Mouse (Mus musculus) forebrain, embryonic 13.5 days (tissue): Measurements from ENCODE around the gene Mthfs. TPM values are rescaled to one million over a fixed set of nuclear protein-coding genes. Genes with fewer than 3 reads are reported as not detected.
"Not testable (repeated sequence)": the region's sequence is repeated elsewhere in the genome, so short reads cannot be mapped to it uniquely, and the experiment has no call there.

Experiments
- ATAC-seq: fragments of 200-750 bp; cut with Nextera tagmentation; 2 replicates; pipeline ENCODE4 v1.8.0; 2017
- H3K27ac ChIP-seq: fragments of 300-500 bp; sonication (generic); 2 replicates; pipeline ENCODE4 v1.5.1; 2015; ENCODE audit warnings: inconsistent platforms, mild to moderate bottlenecking, moderate library complexity
- H3K27me3 ChIP-seq: fragments of 300-500 bp; sonication (generic); 2 replicates; pipeline ENCODE4 v1.6.1; 2015; ENCODE audit warnings: mild to moderate bottlenecking, inconsistent platforms
- H3K36me3 ChIP-seq: fragments of 300-500 bp; sonication (generic); 2 replicates; pipeline ENCODE4 v1.6.1; 2015; ENCODE audit warnings: mild to moderate bottlenecking, inconsistent platforms; ENCODE audit not compliant: poor library complexity, severe bottlenecking
- H3K4me1 ChIP-seq: fragments of 300-500 bp; sonication (generic); 2 replicates; pipeline ENCODE4 v1.6.1; 2015; ENCODE audit warnings: inconsistent platforms
- H3K4me2 ChIP-seq: fragments of 300-500 bp; sonication (generic); 2 replicates; pipeline ENCODE4 v1.6.1; 2015; ENCODE audit warnings: inconsistent platforms, mild to moderate bottlenecking, moderate library complexity
- H3K4me3 ChIP-seq: fragments of 300-500 bp; sonication (generic); 2 replicates; pipeline ENCODE4 v1.5.1; 2015; ENCODE audit warnings: mild to moderate bottlenecking, inconsistent platforms
- H3K9ac ChIP-seq: fragments of 300-500 bp; sonication (generic); 2 replicates; pipeline ENCODE4 v1.6.1; 2015; ENCODE audit warnings: mild to moderate bottlenecking, inconsistent platforms
- H3K9me3 ChIP-seq: fragments of 300-500 bp; sonication (generic); replicated peaks from 2 replicates; pipeline ENCODE4 v1.6.1; 2016; ENCODE audit warnings: inconsistent platforms
- WGBS: fragments of 180-500 bp; shearing (Covaris S2); methylation state at CpG from one replicate; pipeline ENCODE4 v1.1.7; 2015; 5-methylcytosine and 5-hydroxymethylcytosine counted together
- polyA plus RNA-seq: library from polyadenylated mRNA; unstranded; fragments of >200 nt; fragmentation: Nextera tagmentation; extraction: Ambion mirVana; gene quantifications from 2 replicates; pipeline ENCODE4 v1.2.1, GENCODE M21; 2015

The Mthfs gene
- polyA plus RNA-seq, 1 experiment from 2014 or later, result 17.4 TPM

DNA sequence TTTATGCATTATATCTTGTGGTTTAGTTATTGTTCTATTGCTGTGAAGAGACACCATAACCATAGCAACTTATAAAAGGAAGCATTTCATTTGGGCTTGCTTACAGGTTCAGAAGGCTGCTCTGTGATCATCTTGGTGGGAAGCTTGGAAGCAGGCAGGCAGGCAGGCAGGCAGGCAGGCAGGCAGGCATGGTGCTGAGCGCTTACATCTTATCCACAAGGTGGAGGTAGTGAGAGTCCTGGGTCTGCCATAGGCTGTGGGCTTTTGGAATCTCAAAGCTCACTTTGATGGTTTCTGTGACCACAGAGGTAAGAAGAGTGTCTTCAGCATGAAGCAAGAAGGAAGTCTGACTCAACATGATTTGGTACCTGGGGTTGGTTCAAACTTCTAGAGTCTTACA is 2.0 kb downstream of the Mthfs start:
- WGBS, result 29% methylated on average over 1 of the region's 1 CpGs
- H3K36me3 ChIP-seq, H3K4me1 ChIP-seq, H3K4me2 ChIP-seq, H3K27me3 ChIP-seq, H3K9ac ChIP-seq, H3K27ac ChIP-seq, H3K4me3 ChIP-seq, H3K9me3 ChIP-seq, ATAC-seq: not testable (repeated sequence)

DNA sequence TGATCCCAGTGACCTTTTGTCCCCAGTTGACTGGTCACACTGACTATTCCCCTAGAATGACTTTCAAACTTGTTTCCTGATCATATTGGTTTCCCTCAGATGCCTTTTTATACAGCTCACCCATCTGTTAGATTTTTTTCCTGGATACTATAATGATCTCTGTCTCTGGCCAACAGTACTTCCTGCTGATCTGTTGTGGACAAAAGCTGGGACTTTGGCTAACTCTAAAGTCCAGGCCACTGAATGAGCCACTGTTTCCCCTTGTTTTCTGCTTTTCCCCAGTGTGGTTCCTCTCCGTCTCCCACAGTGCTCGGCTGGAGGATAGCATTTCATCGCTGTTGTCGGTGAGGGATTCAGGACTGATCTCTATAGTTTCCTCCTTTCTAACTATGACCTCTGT is 7.7 kb downstream of the Mthfs start:
- H3K4me1 ChIP-seq, H3K36me3 ChIP-seq, ATAC-seq, H3K27me3 ChIP-seq, H3K27ac ChIP-seq, H3K4me2 ChIP-seq, H3K9me3 ChIP-seq, H3K4me3 ChIP-seq, H3K9ac ChIP-seq: not testable (repeated sequence)
- 86% methylated on average over 4 of the region's 4 CpGs for WGBS

DNA sequence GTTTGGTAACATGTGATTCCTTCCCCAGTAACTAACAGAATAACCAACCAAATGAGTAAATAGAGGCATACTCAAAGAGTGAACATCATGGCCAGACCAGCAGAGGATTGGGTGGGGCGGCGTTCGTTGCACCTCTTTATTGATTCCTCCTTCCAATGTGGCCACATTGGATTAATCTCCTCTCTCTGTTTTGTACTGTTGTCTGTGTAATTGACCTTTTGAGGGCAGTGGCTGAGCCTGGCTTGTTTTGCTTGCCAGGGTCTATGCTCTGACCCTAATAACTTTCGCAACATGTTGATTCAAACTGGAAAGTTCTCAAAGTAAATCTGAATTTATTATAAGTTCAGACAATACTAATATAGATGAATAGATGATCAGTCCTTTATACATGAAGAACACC is 9.2 kb downstream of the Mthfs start:
- not testable (repeated sequence) for ATAC-seq, H3K36me3 ChIP-seq, H3K27ac ChIP-seq, H3K9me3 ChIP-seq, H3K9ac ChIP-seq, H3K4me1 ChIP-seq, H3K4me3 ChIP-seq, H3K4me2 ChIP-seq, H3K27me3 ChIP-seq
- 93% methylated on average over 3 of the region's 4 CpGs for WGBS

DNA sequence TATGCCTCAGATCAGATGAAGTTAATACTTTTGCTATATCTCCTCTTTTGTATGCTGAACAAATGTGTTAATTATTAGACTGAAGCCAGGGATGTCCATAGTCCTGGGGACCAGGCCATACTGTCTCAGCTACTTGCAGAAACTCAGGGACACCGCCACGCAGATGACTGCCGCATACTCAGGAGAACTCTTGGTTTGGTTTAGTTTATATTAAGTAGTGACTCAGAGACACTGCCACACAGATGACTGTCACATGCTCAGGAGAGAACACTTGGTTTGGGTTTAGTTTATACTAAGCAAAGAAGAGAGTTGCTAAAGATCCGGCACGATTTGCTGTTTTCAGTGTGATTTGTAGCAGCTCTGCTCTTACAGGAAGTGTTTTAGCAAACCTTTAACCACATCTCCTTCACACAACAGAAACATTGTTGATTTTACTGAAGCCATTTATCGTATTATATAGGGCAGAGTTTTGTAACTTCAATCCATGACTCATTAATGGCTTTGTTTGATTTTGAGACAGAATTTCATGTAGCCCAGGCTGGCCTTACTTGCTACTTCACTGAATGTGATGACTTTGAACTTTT is 10.3 kb downstream of the Mthfs start:
- H3K4me2 ChIP-seq, H3K27me3 ChIP-seq, H3K9me3 ChIP-seq, H3K9ac ChIP-seq, H3K4me3 ChIP-seq, H3K27ac ChIP-seq, ATAC-seq, H3K4me1 ChIP-seq, H3K36me3 ChIP-seq: not testable (repeated sequence)
- WGBS, result 88% methylated on average over 6 of the region's 6 CpGs

DNA sequence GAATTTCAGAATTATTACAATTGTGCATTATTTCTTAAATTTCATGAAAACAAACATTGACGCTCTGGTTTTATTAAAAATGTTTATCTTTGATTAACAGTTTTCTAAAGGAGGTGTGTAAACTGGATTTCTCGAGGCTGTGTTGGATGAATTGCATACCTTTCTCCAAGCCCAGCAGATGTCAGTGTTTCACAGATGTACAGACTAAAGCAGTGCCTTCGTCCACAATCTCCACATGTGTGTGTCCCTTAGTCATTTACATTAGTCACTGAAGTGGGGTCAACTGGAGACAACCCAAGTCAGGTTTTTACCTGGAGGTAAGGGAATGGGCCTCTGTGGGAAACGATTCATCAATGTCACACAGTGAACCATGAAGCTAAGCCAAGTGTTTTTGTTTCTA is 15.6 kb downstream of the Mthfs start:
- H3K36me3 ChIP-seq, result no peaks in the 10 kb centered on the region
- no peaks in the 10 kb centered on the region for H3K9me3 ChIP-seq
- WGBS, result 61% methylated on average over 4 of the region's 4 CpGs
- H3K4me3 ChIP-seq, result no peak overlapping the region
- H3K9ac ChIP-seq, result no peak overlapping the region
- no peaks in the 10 kb centered on the region for H3K4me1 ChIP-seq
- no peak overlapping the region for H3K4me2 ChIP-seq
- H3K27me3 ChIP-seq, result no peaks in the 10 kb centered on the region
- no peak for ATAC-seq
- no peak overlapping the region for H3K27ac ChIP-seq

DNA sequence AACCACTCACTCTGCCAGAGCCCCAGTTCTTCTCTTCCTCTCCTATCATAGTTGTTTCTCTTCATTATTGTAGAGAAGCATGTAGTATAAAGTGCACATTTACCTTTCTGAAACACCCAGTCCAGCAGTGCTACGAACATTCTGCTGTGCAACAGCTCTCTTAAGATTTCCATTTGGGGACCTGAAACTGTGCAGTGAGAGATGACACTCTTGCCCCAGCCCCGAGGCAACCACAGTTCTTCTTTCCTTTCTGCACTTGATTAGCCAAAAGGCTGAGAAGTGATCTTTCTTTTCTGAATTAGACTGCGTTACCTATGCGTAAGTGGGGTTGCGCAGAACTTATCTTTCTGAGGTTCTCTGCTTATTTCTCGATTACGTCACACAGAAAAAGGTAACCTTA is 17.6 kb downstream of the Mthfs start:
- 89% methylated on average over 7 of the region's 7 CpGs for WGBS
- H3K4me1 ChIP-seq, result no peaks in the 10 kb centered on the region
- ATAC-seq, result no peak

DNA sequence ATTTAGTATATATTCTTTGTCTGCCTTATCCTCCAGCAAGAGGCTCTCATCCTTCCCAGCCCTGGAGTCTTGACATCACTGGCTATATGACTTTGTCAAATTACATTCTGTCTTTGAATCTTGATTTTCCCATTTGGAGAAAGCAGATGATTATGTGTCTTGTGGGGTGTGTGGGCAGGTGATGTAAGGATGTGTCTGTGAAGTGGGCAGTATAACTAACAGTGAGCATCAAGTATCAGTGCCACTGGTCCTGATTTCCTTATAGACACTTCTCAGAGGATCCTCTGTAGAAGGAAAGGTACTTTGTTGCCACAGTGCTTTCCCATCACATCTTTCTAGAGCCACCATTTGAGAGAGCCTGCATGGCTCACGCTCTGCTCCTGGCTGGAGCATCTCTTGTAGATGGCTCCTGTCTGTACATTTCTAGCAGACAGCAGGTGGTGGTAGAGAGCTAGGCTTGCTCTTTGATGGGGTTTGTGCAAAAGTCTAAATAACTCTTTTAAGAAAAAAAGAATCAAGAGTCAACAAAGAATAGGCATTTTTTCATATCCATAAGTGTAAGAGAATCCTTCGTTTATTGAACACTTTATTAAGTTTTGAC is 20.5 kb downstream of the Mthfs start:
- H3K4me3 ChIP-seq, H3K9ac ChIP-seq, H3K27me3 ChIP-seq, H3K9me3 ChIP-seq, H3K4me1 ChIP-seq, H3K27ac ChIP-seq, H3K4me2 ChIP-seq, H3K36me3 ChIP-seq: not testable (repeated sequence)
- 61% methylated on average over 2 of the region's 2 CpGs for WGBS
- peak; percentile 45; the same call in 1 of the 2 replicates for ATAC-seq

More for the DNA sequence above, 17.6 kb downstream of the Mthfs start:
- Histone ChIP-seq H3K36me3 (no peaks in the 10 kb centered on the region), H3K9ac (no peak overlapping the region), H3K27ac (no peak overlapping the region), H3K4me2 (no peak overlapping the region), H3K4me3 (no peak overlapping the region), H3K27me3 (no peaks in the 10 kb centered on the region), H3K9me3 (no peaks in the 10 kb centered on the region)

DNA sequence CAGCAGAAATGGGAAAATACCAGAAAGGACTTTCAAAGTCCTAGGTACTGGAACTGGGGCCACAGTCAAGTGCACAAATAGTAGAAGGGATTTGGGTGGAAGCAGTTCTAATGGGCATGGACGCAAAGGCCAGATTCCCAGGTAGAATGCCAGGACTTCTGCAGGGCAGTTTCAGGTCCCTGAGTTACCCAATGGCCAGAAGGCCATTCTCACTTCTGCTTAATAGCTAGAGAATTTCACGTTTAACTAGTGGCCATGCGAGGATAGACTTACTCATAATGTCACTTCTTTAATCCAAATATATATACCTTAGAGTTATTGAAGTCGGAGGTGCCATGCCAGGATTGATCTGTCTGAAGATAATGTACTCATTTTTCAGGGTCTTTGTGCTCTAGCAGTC is 26.7 kb downstream of the Mthfs start:
- not testable (repeated sequence) for H3K4me3 ChIP-seq, H3K27me3 ChIP-seq, H3K4me1 ChIP-seq, H3K27ac ChIP-seq, H3K36me3 ChIP-seq, ATAC-seq, H3K9ac ChIP-seq, H3K9me3 ChIP-seq, H3K4me2 ChIP-seq
- 89% methylated on average over 4 of the region's 4 CpGs for WGBS

DNA sequence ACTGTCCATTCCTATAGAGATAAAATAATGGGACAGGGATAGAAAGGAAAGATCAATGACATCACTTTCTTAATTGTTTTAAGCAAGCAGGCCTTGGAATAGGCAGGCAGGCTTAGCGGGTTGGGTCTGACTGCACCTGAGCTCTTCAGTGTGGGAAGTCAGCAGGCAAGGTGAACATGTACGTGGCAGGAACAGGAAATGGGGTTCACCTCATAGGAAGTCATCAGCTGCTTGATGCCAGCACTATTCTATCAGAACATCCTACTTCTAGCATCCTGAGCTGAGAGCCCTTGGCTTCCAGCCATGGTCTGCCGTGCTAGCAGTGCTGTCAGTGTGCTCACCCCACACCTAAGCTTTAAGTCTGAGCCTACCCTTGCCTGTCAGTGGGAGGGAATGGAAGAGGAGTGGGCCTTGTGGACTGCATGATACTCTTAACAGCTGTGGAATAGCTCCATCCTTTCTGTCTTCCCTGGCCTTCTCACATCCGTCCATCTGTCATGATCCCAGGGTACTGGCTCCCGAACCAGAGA is 28.6 kb downstream of the Mthfs start:
- not testable (repeated sequence) for H3K9ac ChIP-seq, ATAC-seq, H3K27me3 ChIP-seq, H3K9me3 ChIP-seq, H3K36me3 ChIP-seq, H3K4me3 ChIP-seq, H3K4me2 ChIP-seq, H3K27ac ChIP-seq, H3K4me1 ChIP-seq
- 94% methylated on average over 4 of the region's 5 CpGs for WGBS

DNA sequence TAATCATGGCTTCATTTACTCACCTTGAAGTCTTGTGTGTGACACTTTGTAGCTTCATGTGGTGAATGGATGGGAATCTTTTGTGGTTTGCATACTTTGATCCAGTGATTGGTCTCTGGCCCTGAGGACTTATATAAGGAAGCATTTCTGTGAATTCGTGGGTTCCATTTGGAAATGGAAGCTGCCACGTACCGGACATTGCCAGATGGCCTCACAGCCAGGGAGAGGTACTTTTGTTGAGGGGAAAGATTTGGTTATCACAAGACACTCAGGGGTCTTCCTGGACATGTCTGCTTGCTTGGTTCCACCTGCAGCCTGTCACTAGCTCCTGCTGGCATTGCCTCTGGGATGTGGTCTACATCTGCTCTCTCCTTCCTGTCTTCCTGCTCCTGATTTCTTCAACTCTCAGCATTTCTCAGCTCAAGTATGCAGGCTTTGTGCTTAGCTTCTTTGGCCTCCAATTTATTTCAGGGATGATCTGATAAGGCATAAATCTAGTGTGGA is 30.1 kb downstream of the Mthfs start:
- H3K36me3 ChIP-seq, H3K4me1 ChIP-seq, H3K27ac ChIP-seq, H3K27me3 ChIP-seq, H3K4me2 ChIP-seq, H3K9me3 ChIP-seq, H3K4me3 ChIP-seq, ATAC-seq, H3K9ac ChIP-seq: not testable (repeated sequence)
- 93% methylated on average over 3 of the region's 3 CpGs for WGBS

DNA sequence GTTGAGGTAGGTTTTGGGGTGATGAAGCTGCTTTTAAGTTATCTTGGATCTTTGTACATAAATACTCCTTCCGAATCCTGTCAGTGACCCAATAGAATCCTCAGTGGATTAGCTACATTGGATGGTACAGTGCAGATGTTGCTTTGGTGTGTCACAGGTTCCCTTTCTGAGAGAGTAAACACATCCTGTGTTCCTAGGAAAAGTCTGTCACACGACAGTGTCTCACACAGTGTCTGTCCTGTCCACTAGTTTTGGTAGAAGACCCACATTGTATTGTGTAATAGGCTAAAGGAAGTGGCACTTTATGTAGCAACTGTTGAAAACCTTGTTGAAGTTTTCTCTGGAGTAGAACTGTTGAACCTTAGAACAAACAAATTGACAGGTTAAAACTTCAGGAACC is 42.9 kb downstream of the Mthfs start:
- H3K9me3 ChIP-seq, result no peaks in the 10 kb centered on the region
- H3K9ac ChIP-seq, result no peak overlapping the region
- no peak overlapping the region for H3K27ac ChIP-seq
- H3K36me3 ChIP-seq, result no peaks in the 10 kb centered on the region
- 93% methylated on average over 2 of the region's 2 CpGs for WGBS
- H3K4me3 ChIP-seq, result no peak overlapping the region
- no peak for ATAC-seq
- H3K27me3 ChIP-seq, result no peaks in the 10 kb centered on the region
- H3K4me1 ChIP-seq, result no peaks in the 10 kb centered on the region
- no peak overlapping the region for H3K4me2 ChIP-seq

DNA sequence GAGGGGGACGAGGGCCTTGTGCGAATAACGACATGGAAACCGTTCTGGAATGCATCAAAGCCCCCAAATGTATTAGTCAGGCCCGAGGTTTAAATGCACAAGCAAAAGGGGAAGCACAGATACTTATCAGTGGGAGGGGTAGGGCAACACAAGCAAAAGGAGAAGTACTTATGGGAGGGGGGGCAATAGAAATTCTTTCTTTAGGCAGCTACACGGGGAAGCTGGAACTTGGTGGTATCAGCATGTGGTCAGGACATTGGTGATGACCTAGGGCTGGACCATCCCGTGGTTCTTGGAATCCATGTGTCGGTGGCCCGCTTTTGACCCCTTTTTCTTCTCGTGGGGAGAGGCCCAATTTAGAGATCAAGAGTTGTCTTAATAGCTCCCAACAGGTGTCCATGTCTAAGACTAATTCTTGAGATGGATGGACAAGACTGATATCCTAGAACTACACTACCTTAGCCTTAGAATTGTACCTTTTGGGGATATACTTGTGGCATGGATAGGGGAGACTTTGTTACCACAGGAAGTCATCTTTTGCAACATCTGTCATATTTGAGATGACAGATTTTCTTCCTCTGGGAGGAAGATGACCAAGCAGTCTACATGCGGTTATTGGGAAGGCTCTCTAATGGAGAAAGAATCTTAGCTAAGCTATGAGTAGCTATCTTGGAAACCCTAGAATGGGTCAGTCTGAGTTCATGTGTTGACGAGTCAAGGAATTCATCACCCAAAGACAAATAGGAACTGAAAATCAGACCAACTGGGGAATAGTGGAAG is 46.3 kb downstream of the Mthfs start:
- H3K9me3 ChIP-seq, result no peaks in the 10 kb centered on the region
- no peak overlapping the region for H3K4me2 ChIP-seq
- no peaks in the 10 kb centered on the region for H3K4me1 ChIP-seq
- H3K27me3 ChIP-seq, result no peaks in the 10 kb centered on the region
- no peak overlapping the region for H3K9ac ChIP-seq
- 89% methylated on average over 12 of the region's 12 CpGs for WGBS
- no peak overlapping the region for H3K4me3 ChIP-seq
- ATAC-seq, result no peak
- no peaks in the 10 kb centered on the region for H3K36me3 ChIP-seq
- no peak overlapping the region for H3K27ac ChIP-seq
